Mouse (Mus musculus): ENCODE measurements around the gene Acss1.

Acss1 gene

GRCm38 (mm10) chr2:150667820-150668766 lies at the start of gene Acss1:
Gene Acss1, minus strand, starts transcription at chr2:150668500.
- DNase-seq (ENCODE audit: low read depth, low spot score): no peak

DNA sequence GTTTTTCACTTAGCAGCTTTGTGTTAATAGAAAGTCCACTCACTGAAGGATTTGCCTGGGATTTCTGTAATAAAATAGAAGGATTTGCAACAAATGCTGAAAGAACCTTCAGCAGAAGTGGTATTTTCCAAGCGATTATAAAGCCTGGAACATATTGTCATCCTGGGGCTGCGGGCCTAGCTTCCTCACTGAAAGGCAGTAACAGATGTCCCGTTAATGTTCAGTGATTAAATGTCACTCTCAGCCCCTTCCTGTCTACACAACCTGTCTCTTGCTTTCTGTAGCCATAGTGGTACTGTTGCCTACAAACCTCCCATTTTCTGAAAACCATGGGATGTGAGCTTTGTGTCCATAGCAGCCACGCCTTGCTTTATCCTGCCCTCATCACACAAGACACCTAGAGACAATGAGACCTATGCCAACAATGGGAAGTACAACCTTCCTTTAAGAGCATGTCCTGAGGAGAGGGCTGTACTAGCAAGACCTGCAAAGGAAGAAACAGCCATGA lies 43.9 kb upstream of the Acss1 start:
- DNase-seq (ENCODE audit: low read depth, low spot score): no peak

- DNase-seq (ENCODE audit: low read depth, low spot score): no peak
These were observed 23.3 kb upstream of the Acss1 start for GRCm38 (mm10) chr2:150691481-150692170.

GRCm38 (mm10) chr2:150690216-150690615 lies 21.9 kb upstream of the Acss1 start:
- DNase-seq (ENCODE audit: low read depth, low spot score): no peak

GRCm38 (mm10) chr2:150689223-150689800 lies 21.0 kb upstream of the Acss1 start, which contains the start of gene Vsx1:
Gene Vsx1, minus strand, starts transcription at chr2:150689360.
- DNase-seq (ENCODE audit: low read depth, low spot score): no peak

- DNase-seq (ENCODE audit: low read depth, low spot score): no peak
These were observed 20.4 kb upstream of the Acss1 start for GRCm38 (mm10) chr2:150688541-150689186.

DNA sequence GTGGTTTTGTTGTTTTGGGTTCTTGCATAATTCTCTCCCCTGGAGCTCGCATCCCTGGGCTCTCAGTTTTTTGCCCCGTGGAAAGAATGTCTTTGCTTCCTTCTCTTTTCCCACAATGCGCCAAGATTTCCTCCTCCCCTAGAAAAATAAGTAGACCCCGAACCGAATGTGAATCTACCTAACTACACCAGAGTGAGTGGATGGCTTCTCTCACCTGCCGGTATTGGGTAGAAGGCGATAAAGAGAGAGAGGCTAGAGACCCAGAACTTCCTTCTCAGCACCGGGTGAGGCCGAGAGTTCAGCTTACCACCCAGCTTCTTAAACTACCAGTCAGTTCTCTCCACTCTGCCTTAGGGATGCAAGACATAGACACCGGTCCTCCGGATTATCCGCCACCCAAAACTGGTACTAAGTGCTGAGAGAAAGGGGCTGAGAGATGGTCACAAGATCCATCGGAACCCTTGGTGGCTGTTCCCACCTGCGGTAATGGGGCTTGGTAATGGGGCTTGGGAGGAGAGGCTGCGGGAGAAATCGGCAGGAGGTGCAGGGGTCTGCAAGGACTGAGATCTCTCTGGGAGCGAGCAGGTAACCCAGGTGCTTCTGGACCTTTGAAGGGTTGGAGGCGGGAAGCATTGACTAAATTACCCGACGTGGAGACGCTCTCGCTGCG lies 19.7 kb upstream of the Acss1 start:
- no peak for DNase-seq (ENCODE audit: low read depth, low spot score)

- no peak for DNase-seq (ENCODE audit: low read depth, low spot score)
These were observed 17.1 kb upstream of the Acss1 start for GRCm38 (mm10) chr2:150685389-150685788.

DNA sequence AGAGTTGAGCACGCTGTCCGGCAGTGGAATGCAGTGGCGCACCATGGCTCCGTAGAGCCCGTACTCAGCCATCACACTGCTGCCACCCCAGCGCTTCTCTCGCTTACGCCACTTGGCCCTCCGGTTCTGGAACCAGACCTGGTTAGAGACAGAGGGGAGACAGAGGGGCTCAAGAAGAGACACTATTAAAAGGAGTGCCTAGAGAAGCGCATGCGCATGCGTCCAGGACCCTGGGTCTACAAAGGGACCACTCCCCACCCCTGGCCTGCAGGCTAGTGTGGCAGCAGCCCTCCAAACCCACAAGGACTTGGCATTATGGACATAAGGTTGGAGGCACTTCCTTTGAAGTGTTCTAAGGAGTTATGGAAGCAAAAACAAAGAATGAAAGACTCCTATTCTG lies 16.2 kb upstream of the Acss1 start:
- DNase-seq (ENCODE audit: low read depth, low spot score): no peak

- no peak for DNase-seq (ENCODE audit: low read depth, low spot score)
These were observed 13.3 kb upstream of the Acss1 start for GRCm38 (mm10) chr2:150681581-150681980.

DNA sequence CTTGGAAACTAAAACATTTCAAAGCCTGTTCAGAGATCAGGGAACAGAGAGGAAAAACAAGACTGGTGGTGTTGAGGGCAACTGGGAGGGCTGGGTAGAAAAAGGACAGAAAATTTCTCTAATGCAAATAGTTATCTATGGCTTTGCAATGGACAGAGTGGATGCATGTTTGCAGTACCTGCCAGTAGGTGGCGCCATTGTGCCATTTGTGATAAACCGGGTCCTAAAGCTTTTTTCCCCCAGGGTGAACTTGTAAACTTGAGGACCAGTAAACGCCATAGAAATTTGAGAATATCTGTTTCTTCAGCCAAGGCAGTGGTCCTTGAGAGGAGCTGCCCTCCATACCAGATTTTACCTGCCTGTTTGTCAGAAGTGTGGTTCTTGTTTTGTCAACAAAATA lies 10.1 kb upstream of the Acss1 start:
- DNase-seq (ENCODE audit: low read depth, low spot score): peak; percentile 68

DNA sequence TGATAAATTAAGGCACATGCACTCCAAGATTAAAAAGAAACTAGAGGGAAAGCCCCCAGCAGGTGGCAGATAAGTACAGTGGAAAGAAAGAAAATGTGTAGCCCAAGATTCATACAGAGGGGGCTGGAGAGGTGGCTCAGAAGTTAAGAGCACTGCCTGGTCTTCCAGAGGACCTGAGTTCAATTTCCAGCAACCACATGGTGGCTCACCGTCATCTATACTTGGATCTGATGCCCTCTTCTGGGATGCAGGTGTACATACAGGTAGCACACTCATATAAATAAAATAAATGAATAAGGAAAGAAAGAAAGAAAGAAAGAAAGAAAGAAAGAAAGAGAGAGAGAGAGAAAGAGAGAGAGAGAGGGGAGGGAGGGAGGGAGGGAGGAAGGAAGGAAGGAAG lies 7.2 kb upstream of the Acss1 start:
- no peak for DNase-seq (ENCODE audit: low read depth, low spot score)

GRCm38 (mm10) chr2:150674900-150675299 lies 6.6 kb upstream of the Acss1 start:
- DNase-seq (ENCODE audit: low read depth, low spot score): peak; percentile 69

GRCm38 (mm10) chr2:150673929-150674328 lies 5.6 kb upstream of the Acss1 start:
- no peak for DNase-seq (ENCODE audit: low read depth, low spot score)

DNA sequence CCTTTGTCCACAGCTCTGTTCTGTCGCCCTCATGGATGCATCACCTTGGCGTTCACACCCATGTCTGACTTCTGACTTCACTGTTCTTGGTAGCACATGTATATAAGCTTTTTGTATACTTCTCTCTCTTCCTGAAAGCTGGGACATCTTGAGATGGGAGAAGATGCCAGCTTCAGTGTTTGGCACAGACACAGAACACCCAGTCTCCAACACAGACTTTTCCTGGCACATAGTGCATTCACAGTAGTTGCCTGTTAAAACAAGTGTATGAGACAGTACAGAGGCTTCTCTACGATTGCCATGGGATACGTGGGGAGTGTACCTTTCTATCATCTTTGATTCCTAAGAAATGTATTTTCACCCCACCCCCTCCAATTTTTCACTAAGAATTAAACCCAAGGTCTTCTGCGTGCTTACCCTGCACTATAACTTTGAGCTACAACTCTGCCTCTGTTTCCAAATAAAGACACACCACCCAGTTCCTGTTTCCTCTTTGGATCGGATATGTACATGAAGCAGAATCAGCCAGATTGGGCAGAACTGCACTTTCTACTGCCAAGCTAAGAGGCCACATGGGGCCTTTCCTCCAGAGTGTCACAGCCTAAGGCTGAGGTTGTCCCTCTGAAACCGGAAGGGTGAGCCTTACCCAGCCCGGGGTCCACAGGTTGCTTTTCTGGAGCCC lies 3.5 kb upstream of the Acss1 start:
- no peak for DNase-seq (ENCODE audit: low read depth, low spot score)

- DNase-seq (ENCODE audit: low read depth, low spot score): no peak
These were observed 2.6 kb upstream of the Acss1 start for GRCm38 (mm10) chr2:150670926-150671325.

DNA sequence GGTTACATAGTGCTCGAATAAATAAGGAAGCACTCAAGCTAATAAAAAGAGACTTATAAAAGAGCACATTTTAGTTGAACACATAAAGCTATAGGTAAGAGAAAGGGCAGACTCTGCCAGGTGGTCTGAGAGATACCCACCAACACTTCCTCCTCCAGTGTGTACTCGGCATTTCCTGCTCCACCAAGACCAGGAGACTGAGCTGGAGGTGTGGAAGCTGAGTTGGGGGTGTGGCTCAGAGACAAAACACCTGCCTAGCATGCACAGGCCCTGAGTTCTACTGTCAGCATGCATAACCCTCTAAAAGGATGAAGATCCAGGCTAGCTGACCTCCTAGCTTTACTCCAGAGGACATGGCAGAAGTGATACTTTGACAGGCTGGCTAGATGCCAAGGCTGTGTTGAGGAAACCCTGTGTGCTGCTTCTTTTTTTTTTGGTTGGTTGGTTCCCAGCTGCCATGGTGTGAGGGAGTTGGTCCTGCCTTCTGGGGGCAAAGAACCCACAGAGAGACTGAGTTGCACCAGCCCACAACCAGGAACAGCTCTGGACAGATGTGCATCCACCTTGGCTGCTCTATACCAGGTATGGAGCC lies 1.2 kb upstream of the Acss1 start:
- DNase-seq (ENCODE audit: low read depth, low spot score): no peak

DNA sequence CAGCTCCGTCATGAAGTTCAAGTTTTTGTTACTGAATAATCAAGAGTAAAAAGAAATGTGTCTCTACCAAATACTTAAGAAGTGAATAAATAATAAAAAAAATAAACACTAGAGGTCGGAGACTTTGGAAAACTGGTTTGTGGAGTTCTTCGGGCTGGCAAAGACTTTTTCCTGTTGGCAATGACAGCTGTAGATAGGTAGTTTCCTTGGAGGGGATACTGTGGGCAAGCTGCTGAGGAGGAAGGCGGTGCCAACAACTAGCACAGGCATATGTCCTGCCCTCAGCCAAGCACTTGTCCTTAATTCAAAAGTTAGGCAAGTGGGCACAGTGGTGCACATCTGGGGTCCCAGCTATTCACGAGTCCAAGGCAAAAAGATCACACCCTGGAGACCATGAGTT lies 656 bp upstream of the Acss1 start:
- no peak for DNase-seq (ENCODE audit: low read depth, low spot score)

GRCm38 (mm10) chr2:150667065-150667819 lies 1.1 kb downstream of the Acss1 start:
- no peak for DNase-seq (ENCODE audit: low read depth, low spot score)

DNA sequence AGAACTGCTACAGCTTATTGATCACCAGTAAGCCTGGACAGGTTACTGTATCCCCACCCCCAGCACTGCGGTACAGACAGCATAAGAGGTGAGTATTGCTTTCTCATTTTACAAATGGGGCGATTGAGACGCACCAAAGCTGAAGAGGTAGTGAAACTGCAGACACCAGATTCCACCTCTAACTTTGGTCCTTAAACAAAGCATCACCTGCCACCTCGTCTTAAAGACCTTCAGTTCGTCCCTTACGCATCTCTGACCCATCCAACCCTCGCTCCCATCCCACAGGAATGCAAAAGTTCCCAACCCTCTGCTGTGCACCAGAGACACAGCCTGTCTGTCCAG lies 1.6 kb downstream of the Acss1 start:
- DNase-seq (ENCODE audit: low read depth, low spot score): no peak
